Mouse (Mus musculus) left cerebral cortex, postnatal 25 days (tissue): ENCODE data around the gene Mbnl3. TPM values are rescaled to one million over a fixed set of nuclear protein-coding genes. Genes with fewer than 3 reads are reported as not detected.

Experiments
- microRNA-seq, 2 experiments: library from miRNA; unstranded; fragments of <30 nt; microRNA quantifications; one replicate each; pipeline ENCODE4 v1.2.0; 2022
- total RNA-seq, 2 experiments: library from RNA; stranded (reverse); gene quantifications; 2 replicates each; pipeline ENCODE4 v1.2.3; 2021

The Mbnl3 gene
- total RNA-seq, 2 experiments from 2014 or later = 0.50 to 0.60 TPM

Small RNA genes lying within 50 kb of the gene (microRNA-seq; reads per million reads assigned to microRNA genes)
- gene Gm23417 = 0 reads per million in 2 experiments

Other genes starting within 250 kb of the Mbnl3 start
- gene Rap2c, start 188.5 kb downstream of the Mbnl3 start, total RNA-seq = 10 to 100 TPM; 26.1 to 27.8 TPM